Mouse (Mus musculus) neural tube, embryonic 11.5 days (tissue): ENCODE measurements around the gene N4bp2l2. TPM values are rescaled to one million over a fixed set of nuclear protein-coding genes. Genes with fewer than 3 reads are reported as not detected.
A peak's percentile ranks its signal among the peaks of the same experiment; 100 is the strongest.

Experiments used
- ATAC-seq: fragments of 200-750 bp; cut with Nextera tagmentation; 2 replicates; pipeline ENCODE4 v1.8.0; 2017; ENCODE audit warnings: moderate number of reproducible peaks, mild to moderate bottlenecking, moderate TSS enrichment, moderate library complexity; ENCODE audit not compliant: insufficient read depth, low FRiP score, low TSS enrichment
- DNase-seq: peaks from one replicate; pipeline ENCODE4 v3.0.0-alpha.2; 2015; ENCODE audit warnings: low spot score
- H3K27ac ChIP-seq: fragments of 300-500 bp; sonication (generic); 2 replicates; pipeline ENCODE4 v1.5.1; 2014; ENCODE audit warnings: low read depth, mild to moderate bottlenecking, low read length
- H3K27me3 ChIP-seq: fragments of 300-500 bp; sonication (generic); 2 replicates; pipeline ENCODE4 v1.6.1; 2014; ENCODE audit warnings: mild to moderate bottlenecking, low read length, mixed read lengths; ENCODE audit not compliant: control insufficient read depth, insufficient read depth
- H3K36me3 ChIP-seq: fragments of 300-500 bp; sonication (generic); 2 replicates; pipeline ENCODE4 v1.6.1; 2014; ENCODE audit warnings: mild to moderate bottlenecking, low read length, moderate library complexity, mixed read lengths; ENCODE audit not compliant: control insufficient read depth, insufficient read depth
- H3K4me1 ChIP-seq: fragments of 300-500 bp; sonication (generic); 2 replicates; pipeline ENCODE4 v1.6.1; 2014; ENCODE audit warnings: low read length, mixed read lengths; ENCODE audit not compliant: control insufficient read depth, insufficient read depth
- H3K4me2 ChIP-seq: fragments of 300-500 bp; sonication (generic); 2 replicates; pipeline ENCODE4 v1.6.1; 2014; ENCODE audit warnings: low read depth, mild to moderate bottlenecking, moderate library complexity
- H3K4me3 ChIP-seq: fragments of 300-500 bp; sonication (generic); 2 replicates; pipeline ENCODE4 v1.5.1; 2014; ENCODE audit warnings: low read depth, low read length
- H3K9ac ChIP-seq: fragments of 300-500 bp; sonication (generic); 2 replicates; pipeline ENCODE4 v1.6.1; 2014; ENCODE audit warnings: mild to moderate bottlenecking, low read length
- H3K9me3 ChIP-seq: fragments of 300-500 bp; sonication (generic); 2 replicates; pipeline ENCODE4 v1.6.1; 2016; ENCODE audit warnings: low read length; ENCODE audit not compliant: control insufficient read depth
- WGBS: fragments of 180-500 bp; shearing (Covaris S2); extraction: QIAGEN DNeasy Blood & Tissue Kit; methylation state at CpG from one replicate; pipeline ENCODE4 v1.1.7; 2014; 5-methylcytosine and 5-hydroxymethylcytosine counted together
- polyA plus RNA-seq: library from polyadenylated mRNA; unstranded; fragments of >200 nt; fragmentation: Nextera tagmentation; extraction: Ambion mirVana; gene quantifications from 2 replicates; pipeline ENCODE4 v1.2.1, GENCODE M21; 2014

Gene N4bp2l2
- polyA plus RNA-seq, 1 experiment from 2014 or later, result 44.8 TPM

- peaks cover 8% of the 10 kb centered on the region for H3K4me1 ChIP-seq
- no peaks in the 10 kb centered on the region for H3K36me3 ChIP-seq
- 85% methylated on average over 7 of the region's 7 CpGs for WGBS
- H3K4me2 ChIP-seq, result no peak within 1 kb of the TSS
- no peak within 1 kb of the TSS for H3K9ac ChIP-seq
- ATAC-seq (no peak), DNase-seq (no peak)
- H3K9me3 ChIP-seq, result no peaks in the 10 kb centered on the region
- peaks cover 25% of the 10 kb centered on the region for H3K27me3 ChIP-seq
- no peak within 1 kb of the TSS for H3K27ac ChIP-seq
- H3K4me3 ChIP-seq, result no peak within 1 kb of the TSS
Observed at GRCm38 (mm10) chr5:150597088-150597487, 68.9 kb downstream of the N4bp2l2 start, which contains the start of gene N4bp2l1. N4bp2l1 (minus strand) TSS chr5:150597188.

DNA sequence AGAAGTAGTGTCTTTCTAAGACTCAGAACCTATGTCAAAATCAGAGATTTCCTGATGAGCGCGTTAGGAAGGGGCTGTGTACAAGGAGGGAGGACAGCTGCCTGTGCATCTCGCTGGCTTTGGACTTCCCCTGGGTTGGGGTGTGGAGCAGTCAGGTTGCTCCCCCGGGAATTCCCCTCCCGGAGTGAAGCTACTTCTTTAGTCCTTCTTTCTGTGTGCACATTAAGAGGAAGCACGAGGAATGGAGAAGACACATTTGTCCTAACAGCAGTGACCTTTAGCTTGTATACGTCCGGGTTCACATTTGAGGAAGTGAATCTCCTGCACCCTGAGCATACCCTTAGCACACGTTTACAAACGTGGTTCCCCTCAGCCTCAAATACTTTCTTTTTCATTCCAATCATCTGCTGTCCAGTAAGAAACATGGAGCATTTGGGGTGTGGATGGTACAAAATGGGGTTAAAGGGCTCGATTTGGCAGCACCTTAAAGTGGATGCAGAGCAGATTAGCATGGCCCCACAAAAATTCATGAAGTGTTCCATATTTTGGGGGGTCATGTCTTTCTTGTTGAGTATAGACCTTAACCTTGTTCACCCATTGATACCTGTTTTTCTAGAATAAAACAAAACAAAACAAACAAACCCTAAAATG, 70.5 kb downstream of the N4bp2l2 start:
- peaks cover 3% of the 10 kb centered on the region for H3K4me1 ChIP-seq
- H3K27me3 ChIP-seq, result peaks cover 27% of the 10 kb centered on the region
- 54% methylated on average over 11 of the region's 11 CpGs for WGBS
- DNase-seq (no peak), ATAC-seq (no peak)
- no peaks in the 10 kb centered on the region for H3K9me3 ChIP-seq
- H3K4me3 ChIP-seq, result no peak overlapping the region
- no peak overlapping the region for H3K4me2 ChIP-seq
- no peaks in the 10 kb centered on the region for H3K36me3 ChIP-seq
- H3K9ac ChIP-seq, result no peak overlapping the region
- H3K27ac ChIP-seq, result no peak overlapping the region

GRCm38 (mm10) chr5:150594649-150595339, 71.2 kb downstream of the N4bp2l2 start:
- Histone ChIP-seq H3K9me3 (no peaks in the 10 kb centered on the region), H3K9ac (peak overlapping the region; percentile 55), H3K36me3 (no peaks in the 10 kb centered on the region), H3K27ac (no peak overlapping the region), H3K4me1 (peaks cover 3% of the 10 kb centered on the region), H3K27me3 (peaks cover 27% of the 10 kb centered on the region), H3K4me3 (peak overlapping the region; percentile 74), H3K4me2 (peak overlapping the region; percentile 100)
- no peak for DNase-seq
- WGBS, result 8% methylated on average over 13 of the region's 17 CpGs
- ATAC-seq, result peak; percentile 40; the same call in 1 of the 2 replicates

GRCm38 (mm10) chr5:150593756-150594648, 72.0 kb downstream of the N4bp2l2 start:
- H3K9me3 ChIP-seq, result no peaks in the 10 kb centered on the region
- peak overlapping the region; percentile 55 for H3K9ac ChIP-seq
- no peaks in the 10 kb centered on the region for H3K36me3 ChIP-seq
- H3K4me1 ChIP-seq, result peaks cover 3% of the 10 kb centered on the region
- ATAC-seq (peak; percentile 73), DNase-seq (peak; percentile 56)
- no peak overlapping the region for H3K27ac ChIP-seq
- WGBS, result under 1% methylated on average over 65 of the region's 102 CpGs
- peak overlapping the region; percentile 74 for H3K4me3 ChIP-seq
- peaks cover 27% of the 10 kb centered on the region for H3K27me3 ChIP-seq
- H3K4me2 ChIP-seq, result peak overlapping the region; percentile 100

DNA sequence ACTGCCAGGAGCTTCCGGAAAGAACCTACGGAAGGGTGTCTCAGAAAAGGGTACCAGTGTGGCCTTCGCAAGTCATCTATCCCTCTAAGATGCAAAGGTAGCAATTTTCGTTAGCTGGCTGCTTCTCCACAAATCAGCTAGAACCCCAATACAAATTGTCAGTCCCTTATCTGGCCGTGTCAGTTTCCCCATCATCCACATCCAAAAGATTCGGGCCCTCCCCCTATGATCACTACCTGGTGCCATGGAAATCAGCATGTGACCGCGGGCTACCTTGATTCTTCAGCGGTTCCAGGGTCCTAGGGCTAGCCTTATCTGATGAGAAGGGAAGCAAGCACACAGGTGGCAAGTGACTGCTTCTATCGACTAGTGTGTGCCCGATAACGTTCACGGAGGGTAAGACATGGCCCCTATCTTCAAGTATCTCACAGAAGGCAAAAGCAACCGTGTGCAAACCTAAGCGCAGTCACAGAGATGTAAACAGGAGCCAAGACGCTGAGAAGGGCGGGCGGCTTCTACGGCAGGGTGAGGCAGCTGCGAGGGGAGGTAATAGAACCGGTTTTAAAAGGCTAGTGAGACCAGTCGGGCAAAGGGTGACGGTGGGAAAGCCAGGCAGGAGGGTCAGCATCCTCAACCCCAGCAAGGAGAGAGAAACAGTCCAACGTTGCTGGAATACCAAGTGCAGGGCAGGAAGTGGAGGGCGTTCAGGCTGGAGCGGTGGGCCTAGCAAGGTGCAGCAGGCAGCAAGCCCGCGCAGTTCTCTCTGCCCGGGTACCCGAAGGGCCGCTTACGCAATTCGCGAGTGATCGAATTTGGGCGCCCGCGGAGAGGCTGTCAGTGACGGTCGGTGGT, 72.9 kb downstream of the N4bp2l2 start:
- H3K4me1 ChIP-seq, result peaks cover 3% of the 10 kb centered on the region
- H3K9me3 ChIP-seq, result no peaks in the 10 kb centered on the region
- peak overlapping the region; percentile 74 for H3K4me3 ChIP-seq
- no peaks in the 10 kb centered on the region for H3K36me3 ChIP-seq
- ATAC-seq (peak; percentile 25; the same call in 1 of the 2 replicates), DNase-seq (no peak)
- peak overlapping the region; percentile 100 for H3K4me2 ChIP-seq
- H3K27me3 ChIP-seq, result peaks cover 27% of the 10 kb centered on the region
- WGBS, result 9% methylated on average over 40 of the region's 40 CpGs
- peak overlapping the region; percentile 55 for H3K9ac ChIP-seq
- H3K27ac ChIP-seq, result no peak overlapping the region

GRCm38 (mm10) chr5:150592186-150592903, 73.6 kb downstream of the N4bp2l2 start:
- Histone ChIP-seq H3K4me1 (peaks cover 3% of the 10 kb centered on the region), H3K27me3 (peaks cover 27% of the 10 kb centered on the region), H3K9ac (no peak overlapping the region), H3K36me3 (no peaks in the 10 kb centered on the region), H3K9me3 (no peaks in the 10 kb centered on the region), H3K4me2 (no peak overlapping the region), H3K4me3 (no peak overlapping the region), H3K27ac (no peak overlapping the region)
- ATAC-seq, result no peak
- no peak for DNase-seq
- 77% methylated on average over 13 of the region's 13 CpGs for WGBS

- H3K4me2 ChIP-seq, result no peak overlapping the region
- 72% methylated on average over 2 of the region's 2 CpGs for WGBS
- peaks cover 3% of the 10 kb centered on the region for H3K4me1 ChIP-seq
- ATAC-seq, result no peak
- no peak overlapping the region for H3K4me3 ChIP-seq
- H3K9me3 ChIP-seq, result no peaks in the 10 kb centered on the region
- peaks cover 20% of the 10 kb centered on the region for H3K27me3 ChIP-seq
- no peak for DNase-seq
- H3K9ac ChIP-seq, result no peak overlapping the region
- no peaks in the 10 kb centered on the region for H3K36me3 ChIP-seq
- H3K27ac ChIP-seq, result no peak overlapping the region
Observed at GRCm38 (mm10) chr5:150589945-150590344, 76.0 kb downstream of the N4bp2l2 start.
